Mouse (Mus musculus): ENCODE measurements around the gene D630039A03Rik. TPM values are rescaled to one million over a fixed set of nuclear protein-coding genes. Genes with fewer than 3 reads are reported as not detected.

The D630039A03Rik gene
- polyA plus RNA-seq, 1 experiment from 2014 or later: not detected

- Histone ChIP-seq H3K36me3 (ENCODE audit: inconsistent target) (peaks cover 70% of the 10 kb centered on the region), H3K79me2 (ENCODE audit: inconsistent target) (peaks cover 40% of the 10 kb centered on the region), H3K4me3 (ENCODE audit: inconsistent target) (no peak overlapping the region), H3K27ac (no peak overlapping the region)
- WGBS (ENCODE audit: missing documents): 98% methylated on average over 4 of the region's 4 CpGs
These were observed 31.4 kb upstream of the D630039A03Rik start for GRCm38 (mm10) chr4:57947476-57947875.

- Histone ChIP-seq H3K4me3 (ENCODE audit: inconsistent target) (no peak overlapping the region), H3K27ac (no peak overlapping the region), H3K36me3 (ENCODE audit: inconsistent target) (peaks cover 70% of the 10 kb centered on the region), H3K79me2 (ENCODE audit: inconsistent target) (peaks cover 35% of the 10 kb centered on the region)
- WGBS (ENCODE audit: missing documents): 92% methylated on average over 7 of the region's 10 CpGs
These were observed 30.9 kb upstream of the D630039A03Rik start for GRCm38 (mm10) chr4:57947036-57947435.

GRCm38 (mm10) chr4:57942892-57943291 is 26.8 kb upstream of the D630039A03Rik start:
- H3K36me3 ChIP-seq (ENCODE audit: inconsistent target): peaks cover 33% of the 10 kb centered on the region; the same call in 1 of the 2 replicates
- WGBS (ENCODE audit: missing documents): 100% methylated on average over 2 of the region's 2 CpGs
- no peak overlapping the region for H3K4me3 ChIP-seq (ENCODE audit: inconsistent target)
- H3K79me2 ChIP-seq (ENCODE audit: inconsistent target): no peaks in the 10 kb centered on the region; the same call in 1 of the 2 replicates
- H3K27ac ChIP-seq: no peak overlapping the region

- Histone ChIP-seq H3K27ac (no peak overlapping the region), H3K36me3 (ENCODE audit: inconsistent target) (peaks cover 17% of the 10 kb centered on the region; the same call in 1 of the 2 replicates), H3K79me2 (ENCODE audit: inconsistent target) (no peaks in the 10 kb centered on the region), H3K4me3 (ENCODE audit: inconsistent target) (no peak overlapping the region)
- WGBS (ENCODE audit: missing documents): 95% methylated on average over 4 of the region's 4 CpGs
These were observed 24.5 kb upstream of the D630039A03Rik start for GRCm38 (mm10) chr4:57940631-57941030.

DNA sequence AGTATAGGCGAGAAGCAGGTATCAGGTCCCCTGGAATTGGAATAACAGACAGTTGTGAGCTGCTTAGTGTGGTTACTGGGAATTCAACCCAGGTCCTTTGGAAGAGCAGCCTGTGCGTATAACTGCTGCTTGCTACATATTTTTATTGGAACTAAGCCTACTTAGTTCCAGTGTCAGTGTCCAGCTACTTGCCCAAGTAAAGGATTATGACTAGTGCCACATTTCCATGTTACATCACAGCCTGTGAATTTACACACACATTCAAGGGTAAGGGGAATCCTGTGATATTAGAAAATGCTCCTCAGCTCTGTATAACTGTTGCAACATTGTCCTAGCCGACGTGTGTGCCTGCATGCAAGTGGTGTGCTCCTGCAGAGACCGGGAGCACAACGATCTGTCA is 21.2 kb upstream of the D630039A03Rik start:
- 96% methylated on average over 6 of the region's 6 CpGs for WGBS (ENCODE audit: missing documents)
- H3K4me3 ChIP-seq (ENCODE audit: inconsistent target): no peak overlapping the region
- no peaks in the 10 kb centered on the region for H3K79me2 ChIP-seq (ENCODE audit: inconsistent target)
- H3K36me3 ChIP-seq (ENCODE audit: inconsistent target): no peaks in the 10 kb centered on the region
- no peak overlapping the region for H3K27ac ChIP-seq

DNA sequence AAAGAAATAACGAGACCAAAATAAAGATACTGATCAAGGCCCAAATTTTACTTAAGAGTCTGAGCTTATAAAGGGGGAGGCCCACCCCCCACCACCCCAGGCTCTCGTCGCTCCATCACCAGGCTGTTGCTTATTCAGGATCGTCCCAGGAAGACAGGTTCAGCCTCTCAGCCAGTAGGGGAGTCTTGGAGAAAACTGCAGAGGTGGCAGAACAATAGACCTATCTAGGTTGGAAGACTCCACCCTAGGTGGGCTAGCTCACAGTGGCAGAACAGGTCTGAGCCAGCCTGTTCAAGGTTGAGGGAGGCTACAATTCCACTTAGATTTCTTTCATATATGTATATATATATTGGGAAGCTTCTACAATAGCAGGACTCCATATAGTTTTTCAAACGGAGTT is 18.1 kb upstream of the D630039A03Rik start:
- Histone ChIP-seq H3K36me3 (ENCODE audit: inconsistent target) (no peaks in the 10 kb centered on the region), H3K27ac (no peak overlapping the region), H3K79me2 (ENCODE audit: inconsistent target) (no peaks in the 10 kb centered on the region), H3K4me3 (ENCODE audit: inconsistent target) (no peak overlapping the region)
- 85% methylated on average over 5 of the region's 5 CpGs for WGBS (ENCODE audit: missing documents)

GRCm38 (mm10) chr4:57930559-57931170 is 14.6 kb upstream of the D630039A03Rik start:
- Histone ChIP-seq H3K79me2 (ENCODE audit: inconsistent target) (no peaks in the 10 kb centered on the region), H3K4me3 (ENCODE audit: inconsistent target) (no peak overlapping the region), H3K27ac (no peak overlapping the region), H3K36me3 (ENCODE audit: inconsistent target) (no peaks in the 10 kb centered on the region)
- 24% methylated on average over 5 of the region's 5 CpGs for WGBS (ENCODE audit: missing documents)

DNA sequence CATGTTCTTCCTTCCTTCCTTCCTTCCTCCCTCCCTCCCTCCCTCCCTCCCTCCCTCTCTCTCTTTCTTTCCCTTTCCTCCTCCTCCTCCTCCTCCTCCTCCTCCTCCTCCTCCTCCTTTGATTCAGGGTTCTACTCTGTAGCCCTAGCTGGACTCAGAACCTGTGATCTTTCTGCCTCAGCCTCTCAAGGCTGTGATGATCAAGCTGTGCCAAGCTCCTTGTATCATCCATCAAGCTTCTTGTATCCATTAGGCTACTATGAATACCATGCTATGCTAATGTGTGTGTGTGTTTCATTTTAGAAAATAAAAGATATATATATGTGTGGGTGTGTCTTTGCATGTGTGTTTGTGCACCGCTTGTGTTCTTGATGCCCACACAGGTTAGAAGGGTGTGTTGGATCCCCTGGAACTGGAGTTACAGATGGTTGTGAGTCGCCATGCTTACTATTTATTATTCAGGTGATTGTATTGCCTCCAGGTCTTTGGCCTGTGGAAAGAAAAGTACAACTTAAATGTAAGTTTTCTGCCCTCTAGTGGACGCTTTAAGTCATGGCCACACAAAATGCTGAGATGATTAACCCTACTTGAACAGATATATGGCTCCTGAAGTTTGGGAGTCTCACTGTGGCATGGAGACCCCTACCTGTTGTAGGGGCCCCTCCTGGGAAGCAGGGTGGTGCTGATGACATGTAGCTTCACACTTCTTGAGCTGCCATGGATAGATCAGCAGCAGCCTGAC is 11.5 kb upstream of the D630039A03Rik start:
- Histone ChIP-seq H3K27ac (no peak overlapping the region), H3K79me2 (ENCODE audit: inconsistent target) (no peaks in the 10 kb centered on the region), H3K36me3 (ENCODE audit: inconsistent target) (no peaks in the 10 kb centered on the region), H3K4me3 (ENCODE audit: inconsistent target) (no peak overlapping the region)
- WGBS (ENCODE audit: missing documents): 35% methylated on average over 3 of the region's 3 CpGs

GRCm38 (mm10) chr4:57924556-57925071 is 8.5 kb upstream of the D630039A03Rik start:
- Histone ChIP-seq H3K36me3 (ENCODE audit: inconsistent target) (no peaks in the 10 kb centered on the region), H3K27ac (no peak overlapping the region), H3K4me3 (ENCODE audit: inconsistent target) (no peak overlapping the region), H3K79me2 (ENCODE audit: inconsistent target) (no peaks in the 10 kb centered on the region)
- WGBS (ENCODE audit: missing documents): 96% methylated on average over 6 of the region's 6 CpGs

DNA sequence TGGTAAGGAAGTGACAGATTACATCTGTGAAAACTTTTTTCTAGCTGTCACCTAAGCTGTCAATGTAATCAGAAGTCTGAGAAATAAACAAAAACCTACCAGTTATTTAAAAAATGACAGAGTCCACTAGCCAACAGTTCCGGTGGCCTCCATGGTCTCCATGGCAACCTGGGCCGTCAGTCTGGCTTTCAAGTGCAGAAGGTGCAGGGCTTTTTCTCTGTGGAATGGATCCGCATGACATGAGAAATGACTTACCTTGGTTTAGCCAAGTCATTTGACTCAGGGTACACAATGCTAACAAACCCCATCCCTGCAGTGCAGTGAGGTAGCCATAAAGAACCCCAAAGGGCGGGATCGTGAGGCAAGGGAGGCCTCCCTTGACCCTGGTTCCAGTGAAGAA is 6.1 kb upstream of the D630039A03Rik start:
- Histone ChIP-seq H3K79me2 (ENCODE audit: inconsistent target) (no peaks in the 10 kb centered on the region), H3K27ac (no peak overlapping the region), H3K36me3 (ENCODE audit: inconsistent target) (no peaks in the 10 kb centered on the region), H3K4me3 (ENCODE audit: inconsistent target) (no peak overlapping the region)
- 86% methylated on average over 5 of the region's 5 CpGs for WGBS (ENCODE audit: missing documents)

GRCm38 (mm10) chr4:57920522-57920921 is 4.4 kb upstream of the D630039A03Rik start:
- no peaks in the 10 kb centered on the region for H3K36me3 ChIP-seq (ENCODE audit: inconsistent target)
- 71% methylated on average over 1 of the region's 1 CpGs for WGBS (ENCODE audit: missing documents)
- H3K4me3 ChIP-seq (ENCODE audit: inconsistent target): no peak overlapping the region
- H3K79me2 ChIP-seq (ENCODE audit: inconsistent target): no peaks in the 10 kb centered on the region
- H3K27ac ChIP-seq: no peak overlapping the region

- Histone ChIP-seq H3K27ac (no peak overlapping the region), H3K36me3 (ENCODE audit: inconsistent target) (no peaks in the 10 kb centered on the region), H3K4me3 (ENCODE audit: inconsistent target) (no peak overlapping the region), H3K79me2 (ENCODE audit: inconsistent target) (no peaks in the 10 kb centered on the region)
- 22% methylated on average over 8 of the region's 8 CpGs for WGBS (ENCODE audit: missing documents)
These were observed 3.7 kb upstream of the D630039A03Rik start for GRCm38 (mm10) chr4:57919494-57920423.

DNA sequence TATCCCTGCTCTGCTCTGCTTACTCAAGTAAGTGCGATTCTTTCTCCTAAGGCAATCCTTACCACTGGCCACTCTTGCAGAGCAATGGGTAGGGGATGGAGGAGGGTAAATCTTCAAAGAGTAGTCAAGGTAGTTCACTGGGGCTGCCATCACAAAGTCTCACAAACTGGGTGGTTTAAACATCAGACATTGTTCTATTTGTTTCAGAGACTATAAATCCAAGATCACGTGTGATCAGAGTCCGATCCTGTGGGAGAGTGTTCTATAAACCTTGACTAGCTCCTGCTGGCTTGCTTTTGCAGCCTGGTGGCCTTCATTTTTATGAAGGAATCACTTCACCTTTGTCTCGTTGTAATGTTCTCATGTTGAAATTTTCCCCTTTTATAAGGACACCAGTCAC is 614 bp upstream of the D630039A03Rik start:
- H3K36me3 ChIP-seq (ENCODE audit: inconsistent target): no peaks in the 10 kb centered on the region
- 89% methylated on average over 4 of the region's 4 CpGs for WGBS (ENCODE audit: missing documents)

DNA sequence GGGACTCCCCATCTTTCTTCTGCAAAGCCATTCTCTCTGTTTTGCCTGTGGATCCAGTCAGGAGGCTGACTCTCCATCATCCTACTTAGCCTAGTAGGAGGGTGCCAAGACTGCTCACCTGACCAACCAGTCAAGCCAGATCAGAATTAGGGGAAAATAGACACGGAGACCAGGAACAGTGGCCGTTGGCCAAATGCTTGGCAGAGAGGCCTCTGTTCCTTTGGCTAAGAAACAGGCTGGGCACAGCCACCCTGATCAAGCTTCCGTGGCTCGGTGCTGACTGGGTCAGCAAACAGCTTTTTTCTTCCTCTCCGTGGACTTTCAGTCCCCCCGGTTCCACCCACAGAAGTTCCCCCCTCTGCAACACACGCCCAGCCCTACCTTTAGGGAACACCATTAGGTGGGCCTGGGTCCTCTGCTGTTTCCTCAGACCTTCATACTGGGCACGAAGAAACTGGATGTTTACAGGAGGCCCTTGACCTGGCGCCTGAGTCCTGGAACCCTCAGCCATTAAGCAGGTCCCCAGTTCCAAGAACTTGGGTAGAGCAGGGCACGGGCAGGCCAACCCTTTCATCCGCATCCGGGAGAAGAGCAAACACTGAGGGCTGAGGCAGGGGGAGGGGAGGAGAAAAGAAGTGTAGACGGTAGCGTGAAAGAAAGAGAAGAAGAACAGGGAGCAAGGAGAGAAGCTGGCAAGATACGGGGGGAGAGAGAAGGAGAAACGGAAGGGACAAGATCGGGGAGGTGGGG is 706 bp downstream of the D630039A03Rik start:
- 18% methylated on average over 17 of the region's 17 CpGs for WGBS (ENCODE audit: missing documents)

More for the DNA sequence above, 614 bp upstream of the D630039A03Rik start:
- no peak overlapping the region for H3K27ac ChIP-seq
- no peaks in the 10 kb centered on the region for H3K79me2 ChIP-seq (ENCODE audit: inconsistent target)
- H3K4me3 ChIP-seq (ENCODE audit: inconsistent target): no peak overlapping the region

More for the DNA sequence above, 706 bp downstream of the D630039A03Rik start:
- H3K27ac ChIP-seq: no peak overlapping the region
- H3K36me3 ChIP-seq (ENCODE audit: inconsistent target): no peaks in the 10 kb centered on the region
- no peaks in the 10 kb centered on the region for H3K79me2 ChIP-seq (ENCODE audit: inconsistent target)
- H3K4me3 ChIP-seq (ENCODE audit: inconsistent target): no peak overlapping the region

Data from macrophage (primary cell).